Mouse (Mus musculus) forebrain, embryonic 16.5 days (tissue): Measurements from ENCODE around the gene Scn3a. TPM values are rescaled to one million over a fixed set of nuclear protein-coding genes. Genes with fewer than 3 reads are reported as not detected.

Source experiments
- ATAC-seq: fragments of 200-750 bp; cut with Nextera tagmentation; 2 replicates; pipeline ENCODE4 v1.8.0; 2017; ENCODE audit warnings: mild to moderate bottlenecking, moderate library complexity
- H3K27ac ChIP-seq: fragments of 300-500 bp; sonication (generic); 2 replicates; pipeline ENCODE4 v1.5.1; 2014; ENCODE audit warnings: low read length, control low read depth
- H3K27me3 ChIP-seq: fragments of 300-500 bp; sonication (generic); replicated peaks from 2 replicates; pipeline ENCODE4 v1.6.1; 2014; ENCODE audit warnings: low read length; ENCODE audit not compliant: control insufficient read depth, insufficient read depth
- H3K36me3 ChIP-seq: fragments of 300-500 bp; sonication (generic); 2 replicates; pipeline ENCODE4 v1.6.1; 2014; ENCODE audit not compliant: control insufficient read depth, insufficient read depth
- H3K4me1 ChIP-seq: fragments of 300-500 bp; sonication (generic); replicated peaks from 2 replicates; pipeline ENCODE4 v1.6.1; 2014; ENCODE audit warnings: low read length; ENCODE audit not compliant: control insufficient read depth, insufficient read depth
- H3K4me2 ChIP-seq: fragments of 300-500 bp; sonication (generic); 2 replicates; pipeline ENCODE4 v1.6.1; 2014; ENCODE audit warnings: mild to moderate bottlenecking, low read length, control low read depth
- H3K4me3 ChIP-seq: fragments of 300-500 bp; sonication (generic); replicated peaks from 2 replicates; pipeline ENCODE4 v1.5.1; 2014; ENCODE audit warnings: mild to moderate bottlenecking, low read length, control low read depth
- H3K9ac ChIP-seq: fragments of 300-500 bp; sonication (generic); replicated peaks from 2 replicates; pipeline ENCODE4 v1.6.1; 2014; ENCODE audit warnings: low read depth, low read length, control low read depth
- H3K9me3 ChIP-seq: fragments of 300-500 bp; sonication (generic); 2 replicates; pipeline ENCODE4 v1.6.1; 2016; ENCODE audit warnings: low read length; ENCODE audit not compliant: control insufficient read depth
- WGBS: fragments of 180-500 bp; shearing (Covaris S2); extraction: QIAGEN DNeasy Blood & Tissue Kit; methylation state at CpG from one replicate; pipeline ENCODE4 v1.1.7; 2014; 5-methylcytosine and 5-hydroxymethylcytosine counted together
- polyA plus RNA-seq: library from polyadenylated mRNA; unstranded; fragments of >200 nt; fragmentation: Nextera tagmentation; extraction: Ambion mirVana; gene quantifications from 2 replicates; pipeline ENCODE4 v1.2.1, GENCODE M21; 2015

Gene Scn3a
- polyA plus RNA-seq: 55.8 and 57.4 TPM in 2 replicates

DNA sequence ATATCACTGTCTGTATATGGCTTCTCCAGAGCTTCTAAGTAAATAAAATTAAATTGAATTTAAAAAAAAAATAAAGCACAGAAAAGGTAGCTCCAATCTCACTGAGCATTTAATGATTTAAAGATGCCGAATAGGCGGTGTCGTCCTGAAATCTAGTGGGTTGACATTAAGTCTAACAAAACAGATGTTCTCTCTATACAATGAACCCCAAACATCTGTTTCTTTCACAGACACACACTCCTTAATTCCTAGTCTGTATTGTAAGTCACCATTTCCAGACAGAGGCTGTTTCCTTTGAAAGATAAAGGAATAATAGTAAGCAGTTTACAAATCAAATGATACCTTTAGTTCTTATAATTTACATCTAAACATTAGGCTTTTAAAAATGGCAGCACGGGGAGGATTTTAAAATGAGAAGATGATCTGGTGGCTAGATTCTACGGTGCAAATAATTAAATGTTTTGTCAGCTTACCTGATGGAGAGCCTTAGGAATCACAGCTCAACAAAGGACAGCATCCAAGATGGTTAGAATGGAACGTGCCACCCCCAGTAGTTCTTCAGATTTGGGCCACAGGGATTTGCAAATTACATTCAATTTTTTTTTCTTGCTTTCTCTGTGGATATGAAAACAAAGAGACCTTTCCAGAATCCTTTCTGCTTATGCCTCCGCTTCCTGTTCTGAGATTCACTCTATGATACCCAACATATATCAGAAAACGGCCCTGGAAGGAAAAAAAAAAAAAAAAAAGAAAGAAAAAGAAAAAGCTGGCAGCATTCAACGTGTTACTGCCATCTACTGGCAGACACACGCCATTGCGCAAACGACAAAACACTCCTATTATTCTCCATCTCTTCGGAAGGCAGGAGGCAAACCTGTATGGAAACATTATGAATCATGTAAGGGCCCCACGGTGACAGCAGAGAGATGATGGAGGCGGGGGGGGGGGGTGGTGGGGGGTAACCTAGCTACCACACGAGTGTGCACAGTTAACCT lies at the start of gene Scn3a:
Scn3a (minus strand) TSS at position 835 of the 995 bp plus-strand sequence.
- H3K27me3 ChIP-seq: no peaks in the 10 kb centered on the region
- 10% methylated on average over 16 of the region's 16 CpGs for WGBS

DNA sequence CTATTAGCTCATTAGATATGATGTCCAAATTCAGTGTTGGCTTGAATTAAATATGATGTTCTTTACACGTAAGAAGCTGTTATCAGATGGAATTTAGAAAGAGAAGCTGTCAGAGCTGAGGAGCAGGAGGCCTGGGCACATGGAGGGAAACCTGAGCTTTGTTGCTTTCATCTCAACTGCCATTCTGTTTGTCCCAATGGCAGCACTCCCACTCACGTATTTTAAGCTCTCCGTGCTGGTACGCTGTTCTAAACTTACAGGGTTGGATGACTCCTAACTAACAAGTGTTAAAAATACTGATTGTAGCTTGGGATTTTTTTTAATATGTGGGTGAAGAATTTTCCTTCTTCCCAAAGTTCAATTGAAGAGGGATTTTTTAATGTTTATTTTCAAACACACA lies 44.5 kb upstream of the Scn3a start:
- 86% methylated on average over 4 of the region's 4 CpGs for WGBS

More for the DNA sequence above, at the start of gene Scn3a:
- peaks cover 16% of the 10 kb centered on the region for H3K4me1 ChIP-seq
- peak; percentile 72 for ATAC-seq
- H3K4me3 ChIP-seq: peak within 1 kb of the TSS; percentile 46
- H3K27ac ChIP-seq: peak within 1 kb of the TSS; percentile 75
- peak within 1 kb of the TSS; percentile 53 for H3K4me2 ChIP-seq
- H3K9ac ChIP-seq: peak within 1 kb of the TSS; percentile 55
- H3K9me3 ChIP-seq: no peaks in the 10 kb centered on the region
- H3K36me3 ChIP-seq: no peaks in the 10 kb centered on the region

DNA sequence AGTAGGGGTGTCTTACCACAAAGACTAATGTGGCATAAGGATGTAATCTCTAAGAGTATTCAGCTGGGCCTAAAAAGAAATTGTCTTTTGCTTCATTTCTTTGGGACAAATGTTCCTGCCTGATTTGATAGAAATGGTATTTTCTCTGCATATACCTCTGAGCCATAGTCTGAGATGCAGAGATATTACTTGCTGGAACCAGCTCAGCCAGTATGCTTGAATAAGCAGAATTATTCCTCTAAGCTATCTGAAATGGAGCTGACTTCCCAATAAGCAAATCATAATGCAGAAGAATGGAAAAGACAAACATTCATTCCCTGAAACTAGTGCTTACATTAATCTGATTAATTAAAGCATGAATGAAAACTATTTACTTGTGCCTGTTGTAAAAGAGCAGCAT lies 40.4 kb upstream of the Scn3a start:
- Histone ChIP-seq H3K9me3 (no peaks in the 10 kb centered on the region), H3K4me1 (no peaks in the 10 kb centered on the region), H3K27ac (no peak overlapping the region), H3K4me3 (no peak overlapping the region), H3K9ac (no peak overlapping the region), H3K27me3 (no peaks in the 10 kb centered on the region), H3K36me3 (no peaks in the 10 kb centered on the region), H3K4me2 (no peak overlapping the region)
- ATAC-seq: no peak

More for the DNA sequence above, 44.5 kb upstream of the Scn3a start:
- no peaks in the 10 kb centered on the region for H3K9me3 ChIP-seq
- H3K4me3 ChIP-seq: no peak overlapping the region
- no peaks in the 10 kb centered on the region for H3K36me3 ChIP-seq
- H3K4me2 ChIP-seq: no peak overlapping the region
- no peak for ATAC-seq
- no peak overlapping the region for H3K9ac ChIP-seq
- no peaks in the 10 kb centered on the region for H3K27me3 ChIP-seq
- H3K27ac ChIP-seq: no peak overlapping the region
- no peaks in the 10 kb centered on the region for H3K4me1 ChIP-seq

DNA sequence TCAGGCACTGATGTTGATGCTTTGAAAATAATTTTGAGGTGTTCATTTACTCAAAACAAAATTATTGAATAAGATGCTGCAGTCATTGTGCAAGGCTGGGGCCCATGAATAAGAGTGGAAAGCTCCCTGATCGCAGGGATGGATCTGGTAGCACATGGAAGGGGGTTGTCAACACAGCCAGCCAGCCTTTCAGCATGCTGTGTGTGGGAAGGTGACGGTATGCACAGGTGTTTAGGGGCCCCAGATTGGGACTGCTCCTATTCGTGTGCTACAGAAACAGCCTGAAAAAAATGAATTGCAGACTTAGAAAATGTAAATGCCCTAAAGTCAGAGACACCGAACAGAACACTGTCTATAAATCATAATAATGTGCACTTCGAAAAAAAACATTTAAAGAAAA lies 20.3 kb upstream of the Scn3a start:
- no peak overlapping the region for H3K27ac ChIP-seq
- no peak overlapping the region for H3K4me3 ChIP-seq
- no peaks in the 10 kb centered on the region for H3K9me3 ChIP-seq
- no peak overlapping the region for H3K9ac ChIP-seq
- no peaks in the 10 kb centered on the region for H3K36me3 ChIP-seq
- 83% methylated on average over 5 of the region's 5 CpGs for WGBS
- H3K27me3 ChIP-seq: no peaks in the 10 kb centered on the region
- H3K4me1 ChIP-seq: no peaks in the 10 kb centered on the region
- ATAC-seq: no peak
- H3K4me2 ChIP-seq: no peak overlapping the region

DNA sequence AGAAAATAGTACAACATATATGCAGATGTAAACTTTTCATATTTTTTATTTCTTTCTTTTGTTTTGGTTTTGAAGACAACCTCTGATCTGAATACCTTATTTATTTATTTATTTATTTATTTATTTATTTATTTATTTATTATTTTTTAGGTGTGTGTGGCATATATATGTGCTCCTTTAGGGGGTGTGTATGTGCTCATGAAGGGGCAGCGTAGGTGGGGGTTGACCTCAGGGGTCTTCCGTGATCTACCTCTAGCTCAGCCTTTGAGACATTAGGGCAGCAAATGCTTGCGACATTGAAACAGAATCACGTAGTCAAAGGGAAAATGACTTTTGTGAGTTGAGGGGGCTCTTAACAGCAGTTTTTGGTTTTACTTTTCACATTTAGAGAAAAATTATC lies 498 bp upstream of the Scn3a start:
- Histone ChIP-seq H3K4me3 (no peak overlapping the region), H3K27me3 (no peaks in the 10 kb centered on the region), H3K9ac (no peak overlapping the region), H3K36me3 (no peaks in the 10 kb centered on the region), H3K27ac (no peak overlapping the region), H3K9me3 (no peaks in the 10 kb centered on the region), H3K4me1 (peaks cover 16% of the 10 kb centered on the region), H3K4me2 (no peak overlapping the region)
- peak; percentile 38; the same call in 1 of the 2 replicates for ATAC-seq
- 87% methylated on average over 4 of the region's 4 CpGs for WGBS

DNA sequence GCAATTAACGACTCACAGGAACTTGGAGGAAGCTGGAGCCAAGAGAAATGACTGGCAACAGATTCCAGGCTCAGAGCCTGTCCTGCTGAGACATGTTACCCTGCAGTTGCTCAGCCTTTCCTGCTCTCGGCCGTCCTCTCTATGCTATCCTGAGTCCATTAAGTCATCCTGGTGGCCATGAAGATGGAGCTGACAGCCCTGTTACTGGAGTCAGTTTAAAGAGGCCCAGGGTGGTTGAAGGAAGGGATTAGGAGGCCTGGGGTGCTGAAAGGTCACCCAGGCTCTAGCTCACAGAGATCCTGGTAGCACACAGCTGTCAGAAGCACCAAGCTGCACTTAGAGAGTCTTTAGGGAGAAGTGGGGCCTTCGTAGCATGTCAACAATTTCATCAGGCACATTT lies 3.5 kb downstream of the Scn3a start:
- H3K4me2 ChIP-seq: peak overlapping the region; percentile 53
- H3K9me3 ChIP-seq: no peaks in the 10 kb centered on the region
- H3K9ac ChIP-seq: peak overlapping the region; percentile 36; the same call in 1 of the 2 replicates
- H3K4me3 ChIP-seq: peak overlapping the region; percentile 21; the same call in 1 of the 2 replicates
- WGBS: 48% methylated on average over 4 of the region's 4 CpGs
- no peaks in the 10 kb centered on the region for H3K27me3 ChIP-seq
- H3K36me3 ChIP-seq: no peaks in the 10 kb centered on the region
- ATAC-seq: no peak
- peaks cover 16% of the 10 kb centered on the region for H3K4me1 ChIP-seq
- no peak overlapping the region for H3K27ac ChIP-seq

DNA sequence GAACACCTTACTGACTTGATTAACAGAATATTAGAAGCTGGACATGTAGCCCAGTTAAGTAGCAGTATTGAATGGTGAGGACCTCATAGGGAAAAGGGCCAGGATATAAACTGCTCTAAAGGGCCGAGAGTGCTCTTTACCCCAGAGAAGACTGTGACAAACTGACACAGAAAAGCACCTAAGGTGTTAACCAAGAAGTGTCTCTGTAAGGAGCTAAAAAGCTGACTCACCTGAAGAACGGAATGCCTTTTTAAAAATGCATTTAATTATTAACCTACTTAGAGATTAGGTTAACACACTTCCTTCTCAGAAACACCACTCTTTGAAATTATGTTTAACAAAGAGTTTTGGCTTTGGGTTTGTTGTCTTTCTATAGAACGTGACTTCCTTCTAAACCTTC lies 9.7 kb downstream of the Scn3a start:
- no peak overlapping the region for H3K4me2 ChIP-seq
- H3K36me3 ChIP-seq: no peaks in the 10 kb centered on the region
- no peak overlapping the region for H3K4me3 ChIP-seq
- H3K9ac ChIP-seq: no peak overlapping the region
- peaks cover under 1% of the 10 kb centered on the region; the same call in 1 of the 2 replicates for H3K4me1 ChIP-seq
- no peak for ATAC-seq
- WGBS: 79% methylated on average over 3 of the region's 3 CpGs
- no peaks in the 10 kb centered on the region for H3K27me3 ChIP-seq
- H3K9me3 ChIP-seq: no peaks in the 10 kb centered on the region
- no peak overlapping the region for H3K27ac ChIP-seq

DNA sequence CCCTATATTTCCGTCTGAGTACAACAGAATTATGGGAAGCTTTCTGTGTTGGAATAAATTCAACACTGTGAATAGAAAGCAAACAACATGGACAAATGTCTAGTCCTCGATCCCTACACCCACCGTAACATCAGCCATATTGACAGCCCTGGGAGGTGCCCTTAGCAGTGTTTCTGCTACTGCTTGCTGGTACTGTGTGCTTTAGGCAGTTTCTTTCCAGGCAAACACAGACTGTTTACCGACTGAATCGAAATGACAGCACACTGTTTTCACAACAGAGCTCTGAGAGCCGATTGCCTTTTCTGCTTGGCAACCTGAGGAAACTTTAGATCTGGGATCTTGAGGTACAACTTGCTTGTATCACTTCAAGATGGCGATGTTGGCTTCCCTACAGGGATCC lies 12.8 kb downstream of the Scn3a start:
- no peaks in the 10 kb centered on the region for H3K9me3 ChIP-seq
- no peaks in the 10 kb centered on the region for H3K27me3 ChIP-seq
- no peak overlapping the region for H3K4me2 ChIP-seq
- no peak overlapping the region for H3K27ac ChIP-seq
- whole genome bisulfite sequencing: 80% methylated on average over 7 of the region's 7 CpGs
- no peak for ATAC-seq
- H3K4me1 ChIP-seq: peaks cover 7% of the 10 kb centered on the region
- H3K4me3 ChIP-seq: no peak overlapping the region
- H3K9ac ChIP-seq: no peak overlapping the region
- H3K36me3 ChIP-seq: no peaks in the 10 kb centered on the region

DNA sequence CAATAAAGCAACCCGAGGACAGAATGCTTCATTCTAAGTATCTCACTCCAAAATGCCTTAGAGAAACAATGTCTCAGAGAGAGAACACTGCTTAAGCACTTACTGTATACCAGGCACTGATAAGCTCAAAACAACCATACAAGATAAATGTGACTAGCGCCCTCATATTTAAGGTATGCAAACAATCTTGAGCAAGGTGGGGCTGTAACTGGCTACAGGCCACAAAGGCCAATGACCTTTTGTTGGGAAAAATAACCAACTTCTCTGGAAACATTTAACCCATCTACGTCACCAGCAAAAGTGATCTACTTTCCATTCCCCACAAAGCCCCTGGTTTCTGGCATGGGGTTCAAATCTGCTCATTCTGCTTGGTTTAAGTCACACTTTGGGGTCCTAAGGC lies 14.0 kb downstream of the Scn3a start:
- WGBS: 89% methylated on average over 3 of the region's 3 CpGs
- Histone ChIP-seq H3K4me2 (no peak overlapping the region), H3K27ac (no peak overlapping the region; the same call in 1 of the 2 replicates), H3K4me3 (no peak overlapping the region), H3K9me3 (no peaks in the 10 kb centered on the region), H3K4me1 (peaks cover 7% of the 10 kb centered on the region), H3K27me3 (no peaks in the 10 kb centered on the region), H3K36me3 (no peaks in the 10 kb centered on the region), H3K9ac (no peak overlapping the region)
- ATAC-seq: no peak
